Mouse (Mus musculus): ENCODE measurements around the gene Itpka.

Gene Itpka

DNA sequence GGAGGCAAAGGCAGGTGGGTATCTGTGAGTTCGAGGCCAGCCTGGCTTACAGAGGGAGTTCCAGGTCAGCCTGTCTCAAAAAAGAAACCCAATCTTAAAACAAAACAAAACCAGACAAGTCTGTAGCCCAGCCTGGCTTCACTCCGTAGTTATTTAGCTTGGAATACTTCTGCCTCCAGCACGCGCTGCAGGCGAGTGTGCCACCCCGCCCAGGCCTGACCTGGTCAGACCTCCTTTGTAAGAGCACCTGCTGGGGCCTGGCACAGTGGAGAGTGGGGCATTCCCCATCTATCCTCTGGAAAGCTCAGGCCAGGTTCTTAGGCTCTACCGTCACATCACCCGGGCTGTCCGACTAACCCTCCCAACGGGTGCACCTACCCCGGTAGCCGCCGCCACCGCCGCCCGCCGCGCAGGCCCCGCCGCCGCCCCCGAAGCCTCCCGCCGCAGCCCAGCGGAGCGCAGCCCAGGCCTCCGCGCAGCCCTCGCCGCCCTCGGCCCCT, 15.5 kb downstream of the Itpka start:
- DNase-seq (ENCODE audit: low spot score): no peak

DNA sequence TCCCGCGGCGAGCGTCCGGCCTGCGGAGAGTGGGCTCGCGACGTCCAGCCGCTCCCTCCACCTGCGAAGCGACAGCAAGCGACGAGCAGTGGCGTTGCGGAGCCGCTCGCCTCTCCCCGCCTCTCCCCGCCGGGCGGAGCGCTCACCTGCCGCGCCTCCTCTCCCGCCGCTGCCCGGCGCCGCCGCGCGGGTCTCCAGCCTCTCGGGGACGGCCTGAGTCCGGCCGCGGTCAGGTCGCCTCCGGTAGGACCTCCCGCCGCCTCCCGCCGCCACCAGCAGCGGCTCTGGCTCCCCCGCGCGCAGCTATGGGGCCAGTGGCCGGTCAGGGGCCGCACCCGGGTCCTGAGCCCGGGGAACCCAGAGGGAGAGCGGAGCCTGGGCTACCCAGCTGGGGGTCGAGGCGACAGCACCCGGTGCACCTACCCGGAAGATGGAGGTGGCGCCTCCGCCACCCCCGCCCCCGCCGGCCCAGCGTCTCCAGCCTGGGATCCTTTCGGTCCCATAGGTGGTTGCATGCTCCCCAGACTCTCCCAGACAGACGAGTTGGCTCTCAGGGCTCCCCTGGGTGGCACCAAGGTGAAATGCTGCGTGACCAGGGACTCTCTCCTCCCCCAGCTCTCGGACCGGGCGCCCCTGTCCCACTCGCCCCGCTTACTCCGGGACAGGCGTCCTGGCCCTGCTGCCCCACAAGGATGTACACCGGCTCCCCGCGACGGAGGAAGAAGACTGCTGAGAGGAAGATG, 16.1 kb downstream of the Itpka start:
- DNase-seq (ENCODE audit: low spot score): no peak

DNA sequence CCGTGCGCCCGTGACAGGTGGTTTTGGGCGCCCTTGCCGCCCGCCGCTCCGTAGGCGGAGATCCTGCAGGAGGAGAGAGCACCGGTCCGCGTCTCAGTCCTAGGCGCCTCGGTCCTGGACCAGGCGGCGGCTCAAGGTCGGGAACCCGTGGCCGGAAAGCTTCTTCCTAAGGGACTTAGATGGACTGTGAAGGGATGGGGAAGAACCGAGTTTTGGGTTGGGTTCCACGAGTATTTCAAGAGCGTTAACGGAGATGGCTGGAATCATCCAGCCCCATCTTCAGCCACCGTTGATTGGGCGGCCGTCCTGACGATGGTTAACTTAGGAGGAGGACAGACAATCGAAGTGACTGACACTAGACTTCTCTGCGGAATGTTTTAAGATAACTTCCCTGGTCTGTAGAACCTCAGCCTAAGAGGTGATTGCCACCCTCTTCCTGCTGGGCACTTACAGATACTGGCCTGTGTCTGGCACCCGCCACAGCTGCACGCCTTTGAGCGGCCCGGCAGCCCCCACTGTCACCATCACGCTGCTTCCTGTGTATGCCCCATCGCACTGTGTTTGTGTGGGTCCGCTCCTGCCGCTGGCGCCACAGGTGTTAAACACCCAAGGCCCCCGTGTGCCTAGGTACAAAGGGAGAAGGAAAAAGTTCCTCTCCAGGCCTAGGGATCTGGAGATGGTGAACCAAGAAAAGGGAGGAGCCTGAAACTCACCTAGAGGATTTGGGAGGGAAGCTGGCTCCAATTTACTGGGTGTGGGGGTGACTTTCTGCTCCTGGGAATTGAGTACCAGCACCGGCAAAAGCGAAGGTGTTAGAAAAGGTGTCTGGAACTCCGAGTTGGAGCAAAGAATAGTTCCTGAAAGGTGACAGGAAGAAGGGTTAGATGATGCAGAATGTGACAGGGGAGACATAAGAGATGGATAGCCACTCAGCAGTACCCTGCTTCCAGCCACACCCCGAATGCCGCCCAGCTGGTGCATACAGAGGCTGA, 17.0 kb downstream of the Itpka start:
- DNase-seq (ENCODE audit: low spot score): no peak

DNA sequence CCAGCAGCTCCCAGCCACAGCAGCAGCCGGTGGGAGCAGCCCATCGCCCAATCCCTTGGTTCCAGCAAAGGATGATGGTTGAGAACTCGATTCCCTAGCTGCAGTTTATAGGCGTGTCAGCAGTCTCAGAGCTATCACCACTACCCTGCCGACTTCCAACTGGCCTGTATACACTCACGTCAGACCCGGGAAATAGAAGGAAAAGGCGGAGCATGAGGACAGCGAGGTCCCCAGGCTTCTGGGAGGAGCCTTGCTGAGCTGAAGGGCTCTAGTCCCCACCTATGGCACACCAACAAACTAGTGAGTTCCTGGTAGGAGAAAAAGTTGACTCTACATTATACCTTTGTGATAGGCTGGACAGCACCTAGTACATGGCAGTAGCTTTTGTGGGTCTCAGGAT, 18.1 kb downstream of the Itpka start, which contains the start of gene Ltk:
Gene Ltk, minus strand, starts transcription at position 181 of the 400 bp plus-strand sequence.
- no peak for DNase-seq (ENCODE audit: low spot score)

DNA sequence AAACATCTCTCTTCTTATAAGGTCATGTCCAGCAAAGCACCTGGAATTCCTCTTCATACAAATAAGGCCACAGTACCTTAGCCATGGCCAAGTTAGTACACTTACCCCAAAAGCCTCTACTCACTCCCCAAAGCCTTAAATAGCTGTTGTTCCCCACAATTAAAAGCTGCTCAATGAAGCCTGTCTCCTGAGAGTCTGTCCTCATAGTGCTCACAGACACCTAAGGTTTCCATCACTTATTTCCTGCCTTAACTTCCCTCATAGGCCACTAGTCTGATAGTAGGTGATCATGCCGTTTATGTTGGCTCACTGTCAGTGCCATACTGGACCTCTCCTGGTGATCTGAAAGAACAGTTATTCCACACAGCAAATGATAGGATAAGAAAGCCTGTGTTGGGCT, 20.1 kb downstream of the Itpka start:
- DNase-seq (ENCODE audit: low spot score): no peak

DNA sequence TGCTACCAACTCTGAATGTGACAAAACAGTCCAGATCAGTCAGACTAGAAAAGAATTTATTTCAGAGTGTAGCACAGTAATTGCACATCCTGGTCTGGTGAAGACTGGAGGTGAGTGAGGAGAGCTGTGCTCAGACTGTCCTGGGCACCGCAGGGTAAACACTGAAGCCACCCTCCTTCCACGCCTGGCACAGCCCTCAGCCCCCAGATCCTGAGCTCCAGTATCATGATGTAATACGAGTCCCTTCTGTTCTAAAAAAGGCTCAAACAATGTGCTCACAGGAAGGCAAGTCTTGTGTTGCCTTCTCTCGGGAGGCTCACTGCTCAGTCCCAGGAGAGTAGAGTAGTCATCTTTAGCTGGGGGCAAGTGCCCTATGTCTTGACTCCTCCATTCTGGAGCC, 21.8 kb downstream of the Itpka start:
- no peak for DNase-seq (ENCODE audit: low spot score)

DNA sequence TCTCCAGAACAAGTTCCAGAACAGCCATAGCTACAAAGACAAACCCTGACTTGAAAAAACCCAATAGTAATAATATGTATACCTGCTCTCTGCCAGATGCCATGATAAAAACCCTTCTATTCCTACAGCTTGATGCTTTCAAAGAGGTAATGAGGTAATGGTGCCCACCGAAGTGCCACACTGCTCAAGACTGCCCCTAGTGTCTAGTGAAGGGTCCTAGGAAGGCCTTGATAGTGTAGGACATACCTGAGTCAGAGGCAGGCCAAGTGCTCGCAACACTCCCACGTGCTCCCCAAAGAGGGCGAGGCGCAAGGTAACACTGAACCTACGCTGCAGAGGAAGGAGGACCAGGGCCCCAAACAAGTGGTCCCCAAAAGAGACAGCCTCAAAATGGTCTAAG, 25.1 kb downstream of the Itpka start:
- no peak for DNase-seq (ENCODE audit: low spot score)

DNA sequence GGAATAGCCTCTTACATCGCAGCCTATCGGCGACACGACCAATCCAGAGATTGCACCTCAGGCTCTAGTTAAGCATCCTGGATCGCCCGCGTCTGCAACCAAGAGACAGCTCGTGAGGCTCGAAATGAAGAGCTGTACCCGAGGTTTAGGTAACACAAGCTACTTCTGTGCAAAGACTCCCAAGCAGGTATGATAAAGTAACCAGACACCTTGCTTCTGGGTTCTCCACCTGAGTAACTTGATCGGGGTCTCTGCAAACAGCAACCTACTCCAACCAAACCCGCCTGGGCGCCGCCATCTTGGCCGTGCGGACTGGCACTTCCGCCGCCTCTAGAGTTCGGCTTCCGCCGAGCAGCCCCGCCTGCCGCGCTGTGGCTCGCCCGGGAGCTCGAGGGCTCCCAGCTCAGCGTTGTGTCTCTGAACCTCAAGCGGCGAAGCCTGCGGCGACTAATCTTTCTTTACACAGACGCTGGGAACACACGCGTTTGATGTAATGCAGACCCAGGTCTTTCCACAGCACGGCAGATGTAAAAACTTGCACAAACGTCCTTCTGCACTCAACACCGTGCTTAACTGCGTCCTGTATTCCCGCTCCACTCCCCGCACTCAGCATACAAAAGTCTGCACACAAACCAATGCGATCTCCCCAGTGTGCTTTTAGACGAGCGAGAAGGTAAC, 45.2 kb downstream of the Itpka start, which contains the start of gene Rpap1:
Gene Rpap1, minus strand, starts transcription at position 332 of the 678 bp plus-strand sequence.
- DNase-seq (ENCODE audit: low spot score): peak; percentile 66

DNA sequence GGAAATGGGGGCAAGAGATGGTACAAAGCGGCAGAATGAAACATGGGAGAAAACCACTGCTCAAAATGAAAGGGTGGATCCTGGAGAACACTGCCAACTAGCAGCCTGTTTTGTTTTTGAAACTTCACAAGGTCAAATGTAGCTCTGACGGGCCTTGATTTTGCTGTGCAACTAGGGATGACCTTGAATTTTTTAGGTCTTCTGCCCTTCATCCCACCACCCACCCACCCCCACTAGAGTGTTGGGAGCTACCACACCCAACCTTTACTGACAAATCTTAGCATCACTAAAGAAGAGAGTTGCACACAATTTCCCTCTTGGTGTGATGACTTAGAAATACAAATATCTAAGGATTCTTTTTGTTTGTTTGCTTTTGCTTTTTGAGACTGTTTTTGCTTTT, 47.9 kb downstream of the Itpka start:
- peak; percentile 38 for DNase-seq (ENCODE audit: low spot score)

DNA sequence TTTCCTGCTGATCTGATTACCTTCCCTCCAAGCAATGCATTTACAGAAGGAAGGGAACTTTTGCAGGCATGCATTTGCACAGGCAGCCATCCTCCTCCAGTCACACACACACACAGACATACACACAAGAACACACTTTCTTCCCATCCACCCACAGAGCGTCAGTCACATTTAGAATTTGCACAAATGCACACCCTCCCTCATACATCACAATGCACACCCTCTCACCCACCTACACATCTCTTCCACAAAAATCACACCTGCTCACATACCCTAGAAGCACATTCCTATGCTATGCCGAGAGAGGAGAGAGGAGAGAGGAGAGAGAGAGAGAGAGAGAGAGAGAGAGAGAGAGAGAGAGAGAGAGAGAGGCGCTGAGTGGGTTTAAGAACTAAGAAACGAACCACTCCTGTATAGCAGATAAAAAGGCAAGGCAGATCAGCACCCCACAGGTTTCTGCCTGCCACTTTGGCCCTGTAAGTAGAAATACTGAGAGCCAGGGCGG, 55.2 kb downstream of the Itpka start, which contains the start of gene Tyro3:
Gene Tyro3, plus strand, starts transcription at position 455 of the 505 bp plus-strand sequence.
- DNase-seq (ENCODE audit: low spot score): no peak

DNA sequence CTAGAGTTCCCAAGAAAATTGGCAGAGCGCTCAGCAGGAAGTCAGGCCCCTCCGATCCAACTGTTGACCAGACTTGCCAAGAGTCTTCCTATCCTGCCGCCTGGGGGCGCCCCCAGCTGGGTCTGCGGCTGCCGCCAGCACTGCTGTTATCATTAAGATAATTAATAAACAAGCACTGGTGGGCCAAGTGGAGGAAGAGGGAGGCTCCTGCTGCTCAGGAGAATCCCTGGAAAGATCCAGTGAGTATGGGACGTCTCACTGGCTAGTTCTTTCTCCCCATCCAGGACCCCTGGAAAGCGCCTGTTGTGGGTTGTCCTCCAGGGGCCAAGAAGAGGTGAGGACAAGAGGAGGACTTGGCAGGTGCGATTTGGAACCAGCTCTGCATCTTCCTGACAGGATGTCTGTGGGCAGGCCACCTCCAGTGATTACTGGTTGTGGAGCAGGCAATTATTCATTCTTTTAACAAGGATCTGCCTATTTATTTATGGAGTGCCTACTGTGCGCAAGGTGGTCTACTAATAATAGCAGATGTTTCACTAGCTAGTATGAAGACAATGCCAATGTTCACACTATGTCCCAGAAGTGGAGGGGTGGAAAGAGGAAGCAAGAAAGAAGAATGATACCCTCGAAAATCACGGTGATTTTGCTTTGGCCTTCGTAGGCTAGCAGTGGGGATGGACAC, 56.2 kb downstream of the Itpka start:
- DNase-seq (ENCODE audit: low spot score): peak; percentile 60

DNA sequence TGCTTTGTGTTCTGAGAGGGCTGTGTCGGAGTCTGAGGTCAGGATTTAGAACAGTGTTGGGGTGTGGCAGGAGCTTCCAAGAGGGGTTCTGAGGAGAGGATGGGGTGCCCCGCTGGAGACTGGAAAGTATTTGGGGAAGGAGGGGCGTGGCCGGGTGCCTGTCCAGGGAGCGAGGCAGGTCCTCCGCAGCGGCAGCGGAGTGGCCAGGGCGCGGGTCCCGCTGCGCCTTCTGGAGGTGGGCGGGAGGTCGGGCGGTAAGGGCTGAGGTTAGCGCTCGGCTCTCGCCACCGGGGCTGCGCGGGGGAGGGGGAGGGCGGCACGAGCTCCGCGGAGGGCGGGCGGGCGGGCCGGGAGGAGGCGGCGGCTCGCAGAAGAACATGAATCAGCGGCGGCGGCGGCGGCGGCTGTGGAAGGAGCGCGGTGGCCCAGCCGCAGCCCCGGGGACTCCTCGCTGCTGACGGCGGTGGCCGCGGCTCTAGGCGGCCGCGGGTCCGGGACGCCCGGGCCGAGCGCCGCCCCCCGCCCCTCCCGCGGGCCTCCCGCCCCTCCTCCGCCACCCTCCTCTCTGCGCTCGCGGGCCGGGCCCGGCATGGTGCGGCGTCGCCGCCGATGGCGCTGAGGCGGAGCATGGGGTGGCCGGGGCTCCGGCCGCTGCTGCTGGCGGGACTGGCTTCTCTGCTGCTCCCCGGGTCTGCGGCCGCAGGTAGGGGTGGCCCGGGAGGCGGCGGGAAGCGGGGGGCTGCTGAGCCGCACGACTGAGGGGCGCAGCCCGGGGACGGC, 57.2 kb downstream of the Itpka start:
- no peak for DNase-seq (ENCODE audit: low spot score)

DNA sequence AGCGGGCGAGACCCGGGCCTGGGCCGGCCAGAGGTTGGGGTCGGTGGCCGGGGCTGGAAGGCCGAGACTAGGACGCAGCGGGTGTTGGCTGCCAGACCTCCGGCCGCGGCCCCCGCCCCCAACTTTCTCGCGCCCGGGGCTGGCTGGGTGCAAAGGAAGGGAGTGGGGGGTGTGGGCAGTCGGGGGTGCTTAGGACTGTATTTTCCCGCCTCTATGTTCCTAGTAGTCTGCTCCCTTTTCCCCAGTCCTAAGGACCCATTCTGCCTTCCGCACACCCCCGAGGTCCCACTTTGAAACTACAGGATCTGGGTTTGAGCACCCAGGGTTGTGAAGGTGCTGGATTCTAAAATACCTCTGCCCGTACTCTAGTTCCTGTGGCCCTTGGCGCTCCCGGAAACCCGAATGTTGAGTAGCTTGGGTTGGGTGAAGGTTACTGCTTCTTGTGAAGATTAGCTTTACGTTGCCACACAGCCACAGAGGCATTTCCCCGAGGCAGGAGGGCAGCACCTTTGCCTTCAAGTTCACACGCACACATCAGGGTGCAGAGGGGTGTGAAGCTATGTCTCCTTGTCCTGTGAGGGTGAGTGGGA, 57.9 kb downstream of the Itpka start:
- DNase-seq (ENCODE audit: low spot score): no peak
